Mouse (Mus musculus) left cerebral cortex, adult 2 months (tissue): ENCODE data around the gene Gnb3. TPM values are rescaled to one million over a fixed set of nuclear protein-coding genes. Genes with fewer than 3 reads are reported as not detected.

Experiments
- DNase-seq, 2 experiments: peaks; one replicate each; pipeline ENCODE4 v3.0.0; 2021 to 2022; ENCODE audit warnings: low spot score in 2 of 2, mixed read lengths in 1 of 2; ENCODE audit errors: extremely low spot score in 1 of 2
- H3K27ac ChIP-seq: fragments of 200-600 bp; 2 replicates; pipeline ENCODE4 v1.8.1; 2022
- H3K4me3 ChIP-seq: fragments of 200-600 bp; 2 replicates; pipeline ENCODE4 v1.8.1; 2022
- CTCF ChIP-seq: fragments of 200-600 bp; IDR thresholded peaks from 2 replicates; pipeline ENCODE4 v1.8.1; 2022; ENCODE audit warnings: antibody characterized with exemption, mild to moderate bottlenecking, moderate library complexity
- intact Hi-C: fragments of 180-260 bp; cut with DNase I; formaldehyde crosslinking; loops from one replicate; pipeline ENCODE4 v1.15.1; 2025
- total RNA-seq, 2 experiments: library from RNA; stranded (reverse); gene quantifications; 2 replicates each; pipeline ENCODE4 v1.2.3; 2021

The Gnb3 gene
- total RNA-seq, 2 experiments from 2014 or later: not detected

GRCm38 (mm10) chr6:124829799-124830700, 10.0 kb downstream of the Gnb3 start:
- DNase-seq: peak; percentile 83 to 91
- Histone ChIP-seq H3K4me3 (peak overlapping the region; percentile 71), H3K27ac (peak overlapping the region; percentile 95)
- intact Hi-C loops: no loop called here
- TF ChIP-seq CTCF: peak; percentile 8; the same call in 1 of the 2 replicates

- no peak for TF ChIP-seq CTCF
- intact Hi-C loops: loop anchor here (1.0 kb wide), 1 partner anchor 15 kb away; the partner anchor contains the start of gene Tpi1
- DNase-seq: peak; percentile 98
Measured at GRCm38 (mm10) chr6:124828868-124829798, 10.9 kb downstream of the Gnb3 start, which contains the start of the genes Usp5 and Cdca3. Usp5 (minus strand) TSS chr6:124829484. Cdca3 (plus strand) TSS chr6:124829547.

GRCm38 (mm10) chr6:124828101-124828592, 11.9 kb downstream of the Gnb3 start:
- DNase-seq: peak in 1 of 2 experiments; percentile 34
- peak overlapping the region; percentile 71 for H3K4me3 ChIP-seq
- peak overlapping the region; percentile 54 for H3K27ac ChIP-seq
- no peak for TF ChIP-seq CTCF
- intact Hi-C loops: loop anchor here (1.0 kb wide), 1 partner anchor 14 kb away; the partner anchor contains the start of gene Tpi1

More at GRCm38 (mm10) chr6:124828868-124829798, 10.9 kb downstream of the Gnb3 start, which contains the start of the genes Usp5 and Cdca3:
- H3K27ac ChIP-seq: peak within 1 kb of the TSS; percentile 95
- peak within 1 kb of the TSS; percentile 71 for H3K4me3 ChIP-seq

GRCm38 (mm10) chr6:124822049-124822448, 18.0 kb downstream of the Gnb3 start:
- intact Hi-C loops: no loop called here
- H3K4me3 ChIP-seq: no peak overlapping the region
- H3K27ac ChIP-seq: no peak overlapping the region
- no peak for TF ChIP-seq CTCF
- no peak for DNase-seq

- TF ChIP-seq CTCF: no peak
- Histone ChIP-seq H3K4me3 (no peak overlapping the region), H3K27ac (no peak overlapping the region)
- intact Hi-C loops: no loop called here
- no peak for DNase-seq
Measured at GRCm38 (mm10) chr6:124820891-124821290, 19.2 kb downstream of the Gnb3 start.

- intact Hi-C loops: no loop called here
- Histone ChIP-seq H3K4me3 (no peak overlapping the region), H3K27ac (peak overlapping the region; percentile 58)
- peak in 1 of 2 experiments; percentile 9 for DNase-seq
- TF ChIP-seq CTCF: no peak
Measured at GRCm38 (mm10) chr6:124817971-124818370, 22.1 kb downstream of the Gnb3 start.

- intact Hi-C loops: no loop called here
- Histone ChIP-seq H3K4me3 (no peak overlapping the region), H3K27ac (peak overlapping the region; percentile 58; the same call in 1 of the 2 replicates)
- DNase-seq: peak in 1 of 2 experiments; percentile 7
- TF ChIP-seq CTCF: no peak
Measured at GRCm38 (mm10) chr6:124817563-124817962, 22.5 kb downstream of the Gnb3 start.

GRCm38 (mm10) chr6:124817125-124817524, 22.9 kb downstream of the Gnb3 start:
- DNase-seq: peak in 1 of 2 experiments; percentile 7
- intact Hi-C loops: no loop called here
- TF ChIP-seq CTCF: no peak
- H3K4me3 ChIP-seq: no peak overlapping the region
- H3K27ac ChIP-seq: no peak overlapping the region; the same call in 1 of the 2 replicates

- H3K4me3 ChIP-seq: no peak overlapping the region
- intact Hi-C loops: no loop called here
- no peak overlapping the region for H3K27ac ChIP-seq
- TF ChIP-seq CTCF: no peak
- no peak for DNase-seq
Measured at GRCm38 (mm10) chr6:124816611-124817010, 23.5 kb downstream of the Gnb3 start.

GRCm38 (mm10) chr6:124814858-124815774, 25.0 kb downstream of the Gnb3 start:
- no peak for TF ChIP-seq CTCF
- no peak for DNase-seq
- H3K4me3 ChIP-seq: no peak overlapping the region
- H3K27ac ChIP-seq: no peak overlapping the region
- intact Hi-C loops: loop anchor here (1.0 kb wide), 1 partner anchor 13 kb away; no protein-coding TSS in a partner anchor
